Mouse (Mus musculus) kidney, postnatal 4 days (tissue): ENCODE data around the gene Gm15294.

Experiments
- DNase-seq, 2 experiments: peaks; one replicate each; pipeline ENCODE4 v3.0.0; 2021; ENCODE audit warnings: mixed read lengths in 2 of 2

Gm15294 gene

GRCm38 (mm10) chrX:141875135-141875534, at the start of gene Gm15294:
Gene Gm15294 (minus strand): TSS chrX:141875235.
- DNase-seq = no peak

DNA sequence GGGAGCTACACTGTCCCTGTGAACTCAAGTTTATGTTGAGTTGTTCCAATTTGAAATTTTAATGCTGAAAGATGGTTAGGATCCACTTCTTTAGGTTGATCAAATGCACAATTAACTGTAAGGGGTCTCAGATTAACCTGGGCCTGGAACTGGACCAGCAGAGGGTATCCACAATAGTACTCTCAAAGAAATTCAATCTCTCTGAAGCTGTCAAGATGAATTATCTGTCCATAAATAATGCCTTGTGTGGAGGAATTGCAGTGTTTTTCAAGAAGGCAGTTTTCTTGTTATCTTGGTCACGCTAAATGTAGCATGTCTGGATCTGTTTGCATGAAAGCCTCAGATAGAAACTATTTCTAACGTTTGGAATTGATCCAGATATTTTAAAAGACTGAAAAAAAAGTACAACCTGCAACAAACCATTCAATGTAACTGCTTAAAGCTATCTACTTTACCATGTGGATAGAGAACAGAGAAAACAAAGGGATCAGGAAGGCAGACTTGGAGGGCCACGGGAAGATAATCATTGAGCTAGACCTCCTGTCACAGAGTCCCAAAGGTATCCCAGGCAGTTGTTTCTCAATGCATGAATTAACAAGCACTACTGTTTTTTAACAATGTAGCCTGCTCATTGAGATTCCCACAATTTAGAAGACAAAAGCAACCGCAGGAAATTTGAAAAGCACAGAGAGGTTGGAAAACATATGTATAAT, 9.5 kb upstream of the Gm15294 start:
- no peak for DNase-seq

GRCm38 (mm10) chrX:141874024-141874423, 1.0 kb downstream of the Gm15294 start:
- DNase-seq = no peak

- DNase-seq = no peak
Observed at GRCm38 (mm10) chrX:141873597-141873996, 1.4 kb downstream of the Gm15294 start.

GRCm38 (mm10) chrX:141855684-141856396, 19.2 kb downstream of the Gm15294 start:
- DNase-seq = no peak
